Mouse (Mus musculus): ENCODE results near the gene Igfbp5.

GRCm38 (mm10) chr1:72857142-72857541 is 17.5 kb downstream of the Igfbp5 start:
- no peak for TF ChIP-seq CTCF (IDR thresholded peaks at IDR 0.05; ENCODE audit: low read depth)
- TF ChIP-seq EP300 (IDR thresholded peaks at IDR 0.05; ENCODE audit: low read depth), result no peak

Data from heart, postnatal 0 days (tissue).